In the genomic region with DNA sequence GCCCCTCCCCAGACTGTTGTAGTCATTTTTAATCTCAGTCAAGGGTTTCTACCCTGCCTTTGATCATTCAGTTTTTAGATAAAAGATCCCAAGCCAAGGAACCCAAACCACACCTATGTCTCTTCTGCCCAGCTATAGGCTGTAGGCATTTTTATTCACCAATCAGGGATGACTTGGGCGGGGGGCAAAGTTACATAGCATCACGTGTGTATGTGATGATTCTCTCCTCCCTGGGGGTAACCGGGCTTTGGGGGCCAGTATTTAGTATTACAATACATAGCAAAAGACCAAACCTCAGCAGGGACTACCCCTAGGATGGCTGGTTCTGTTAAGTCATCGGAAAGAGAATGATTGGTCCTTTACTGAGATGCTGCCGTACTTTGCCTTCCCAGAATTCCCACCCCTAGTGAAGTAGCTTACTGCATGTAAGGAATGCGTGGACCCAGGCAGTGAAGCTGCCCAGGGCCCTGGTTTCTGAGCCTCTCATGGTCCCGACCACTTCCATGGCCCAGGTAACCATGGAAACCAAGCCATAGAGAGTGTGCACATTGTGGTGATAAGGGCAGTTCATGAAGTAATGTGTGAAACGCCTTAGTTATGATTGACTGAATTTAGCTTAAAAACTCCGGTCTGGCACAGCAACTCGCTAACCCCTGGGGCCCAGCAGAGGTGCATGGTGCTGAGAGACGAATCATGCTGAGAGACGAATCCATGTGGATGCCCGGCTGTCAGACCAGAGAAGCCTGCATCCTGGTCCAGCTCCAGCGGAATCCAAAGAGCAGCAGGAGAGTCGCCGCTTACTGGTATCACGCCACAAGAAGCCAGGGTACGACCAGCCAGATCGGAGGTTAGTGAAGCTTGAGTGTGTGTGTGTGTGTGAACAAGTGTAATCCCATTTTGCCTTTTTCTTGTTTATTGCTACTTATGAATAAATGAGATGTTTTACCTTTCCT, we compare ENCODE assay signal across 12 mouse cellular contexts. TPM values are rescaled to one million over a fixed set of nuclear protein-coding genes. Genes with fewer than 3 reads are reported as not detected.
DNase-seq lines count a peak whose midpoint lies in the region; ATAC-seq lines count a peak whose summit lies in the region.
"Had no signal": no experiment of that assay in that cellular context is flagged by ENCODE, and none has a peak within 500 bp of the region (broad histone marks: within the 10 kb centered on the region; RNA-seq: fewer than 3 reads in every experiment).

No protein-coding gene starts in this region.

- no peaks in the 10 kb centered on the region for H3K36me3 ChIP-seq in embryonic facial prominence, embryonic 14.5 days (ENCODE audit: control insufficient read depth, insufficient read depth, low read length)
- no peaks in the 10 kb centered on the region for H3K36me3 ChIP-seq in embryonic facial prominence, embryonic 10.5 days (replicated peaks)
- H3K36me3 ChIP-seq in forebrain, embryonic 12.5 days (replicated peaks) = no peaks in the 10 kb centered on the region
- no peaks in the 10 kb centered on the region for H3K36me3 ChIP-seq in midbrain, embryonic 14.5 days (ENCODE audit: control insufficient read depth, insufficient read depth, low read length)
- H3K36me3 ChIP-seq: limb, embryonic 15.5 days; neural tube, embryonic 13.5 days had no signal

- H3K27ac ChIP-seq in embryonic facial prominence, embryonic 14.5 days (replicated peaks; ENCODE audit: low read depth, low read length) = no peak overlapping the region
- H3K27ac ChIP-seq in embryonic facial prominence, embryonic 10.5 days (replicated peaks) = no peak overlapping the region
- no peak overlapping the region for H3K27ac ChIP-seq in forebrain, embryonic 12.5 days
- H3K27ac ChIP-seq in midbrain, embryonic 14.5 days (replicated peaks; ENCODE audit: low read depth, low read length) = no peak overlapping the region
- H3K27ac ChIP-seq: limb, embryonic 15.5 days; neural tube, embryonic 13.5 days had no signal

- intact Hi-C loops in left cerebral cortex, postnatal 4 days (cut with DNase I) = no loop called here
- intact Hi-C loops in left cerebral cortex, postnatal 14 days (cut with DNase I) = no loop called here

- H3K4me1 ChIP-seq in embryonic facial prominence, embryonic 14.5 days (ENCODE audit: control insufficient read depth, insufficient read depth, low read length) = no peaks in the 10 kb centered on the region; the same call in 1 of the 2 replicates
- H3K4me1 ChIP-seq in embryonic facial prominence, embryonic 10.5 days = peaks cover 8% of the 10 kb centered on the region; the same call in 1 of the 2 replicates
- H3K4me1 ChIP-seq in forebrain, embryonic 12.5 days = peaks cover 9% of the 10 kb centered on the region
- 0 out of 2 replicates have a peak, but pooled peaks cover 5% of the 10 kb centered on the region for H3K4me1 ChIP-seq in midbrain, embryonic 14.5 days (ENCODE audit: control insufficient read depth, insufficient read depth, low read length)
- H3K4me1 ChIP-seq: limb, embryonic 15.5 days had no signal

- DNase-seq in embryonic facial prominence, embryonic 14.5 days (ENCODE audit: low spot score) = no peak
- no peak for DNase-seq in embryonic facial prominence, embryonic 10.5 days (ENCODE audit: low spot score)
- DNase-seq in left cerebral cortex, postnatal 4 days = peak; percentile 69
- DNase-seq in left cerebral cortex, postnatal 14 days (ENCODE audit: low spot score in 2 of 2) = no peak
- DNase-seq in midbrain, embryonic 14.5 days = peak; percentile 72
- DNase-seq in urinary bladder, postnatal 4 days (ENCODE audit: low spot score in 2 of 2) = no peak
- DNase-seq: layer of hippocampus, adult 9-11 months; thymus, postnatal 36 days had no signal

- WGBS in embryonic facial prominence, embryonic 14.5 days = 63% methylated on average over 19 of the region's 19 CpGs
- WGBS in embryonic facial prominence, embryonic 10.5 days = 71% methylated on average over 19 of the region's 19 CpGs
- 70% methylated on average over 19 of the region's 19 CpGs for WGBS in forebrain, embryonic 12.5 days
- 53% methylated on average over 19 of the region's 19 CpGs for WGBS in midbrain, embryonic 14.5 days

- H3K4me3 ChIP-seq in embryonic facial prominence, embryonic 14.5 days (ENCODE audit: low read depth, low read length) = no peak overlapping the region
- H3K4me3 ChIP-seq in embryonic facial prominence, embryonic 10.5 days = no peak overlapping the region
- no peak overlapping the region for H3K4me3 ChIP-seq in forebrain, embryonic 12.5 days (replicated peaks)
- H3K4me3 ChIP-seq in midbrain, embryonic 14.5 days (replicated peaks; ENCODE audit: low read depth, low read length) = no peak overlapping the region
- H3K4me3 ChIP-seq: limb, embryonic 15.5 days; neural tube, embryonic 13.5 days had no signal

- H3K27me3 ChIP-seq in embryonic facial prominence, embryonic 14.5 days (replicated peaks; ENCODE audit: control insufficient read depth, insufficient read depth, low read length) = no peaks in the 10 kb centered on the region
- no peaks in the 10 kb centered on the region for H3K27me3 ChIP-seq in embryonic facial prominence, embryonic 10.5 days (replicated peaks; ENCODE audit: low read depth, poor library complexity, severe bottlenecking)
- H3K27me3 ChIP-seq in forebrain, embryonic 12.5 days = no peaks in the 10 kb centered on the region
- no peaks in the 10 kb centered on the region for H3K27me3 ChIP-seq in midbrain, embryonic 14.5 days (ENCODE audit: control insufficient read depth, insufficient read depth, low read length)
- H3K27me3 ChIP-seq: limb, embryonic 15.5 days; neural tube, embryonic 13.5 days had no signal

- no peak overlapping the region for H3K9ac ChIP-seq in embryonic facial prominence, embryonic 14.5 days (ENCODE audit: low read depth, low read length)
- H3K9ac ChIP-seq in forebrain, embryonic 12.5 days = no peak overlapping the region
- H3K9ac ChIP-seq in midbrain, embryonic 14.5 days (replicated peaks; ENCODE audit: low read length) = no peak overlapping the region
- H3K9ac ChIP-seq: limb, embryonic 15.5 days; neural tube, embryonic 13.5 days had no signal

- no peaks in the 10 kb centered on the region for H3K9me3 ChIP-seq in embryonic facial prominence, embryonic 14.5 days (ENCODE audit: control insufficient read depth, low read length)
- H3K9me3 ChIP-seq in embryonic facial prominence, embryonic 10.5 days = no peaks in the 10 kb centered on the region
- no peaks in the 10 kb centered on the region for H3K9me3 ChIP-seq in forebrain, embryonic 12.5 days
- H3K9me3 ChIP-seq in midbrain, embryonic 14.5 days (ENCODE audit: control insufficient read depth, low read length) = no peaks in the 10 kb centered on the region
- H3K9me3 ChIP-seq: limb, embryonic 15.5 days; neural tube, embryonic 13.5 days had no signal

- H3K4me2 ChIP-seq in embryonic facial prominence, embryonic 14.5 days (ENCODE audit: low read depth, low read length) = no peak overlapping the region
- peak overlapping the region; percentile 13; the same call in 1 of the 2 replicates for H3K4me2 ChIP-seq in forebrain, embryonic 12.5 days
- H3K4me2 ChIP-seq in midbrain, embryonic 14.5 days (ENCODE audit: low read length) = peak overlapping the region; percentile 15; the same call in 1 of the 2 replicates
- H3K4me2 ChIP-seq: limb, embryonic 15.5 days; neural tube, embryonic 13.5 days had no signal

- 0 out of 2 replicates have a peak, but pooled peaks have one; percentile 33 for ATAC-seq in embryonic facial prominence, embryonic 14.5 days (ENCODE audit: low read depth)
- ATAC-seq in forebrain, embryonic 12.5 days (ENCODE audit: low FRiP score) = 0 out of 2 replicates have a peak, but pooled peaks have one; percentile 17
- no peak for ATAC-seq in midbrain, embryonic 14.5 days (ENCODE audit: low FRiP score, low TSS enrichment)
- ATAC-seq: inflammation-experienced regulatory T-cells, adult 6 months had no signal

RNA-seq across cellular contexts. Expression of a gene that starts 34.8 kb away (rescaled TPM):
- 63.4 and 75.4 TPM in 2 replicates for polyA plus RNA-seq in embryonic facial prominence, embryonic 14.5 days (2014; fragmentation: Nextera tagmentation; extraction: Ambion mirVana)
- polyA plus RNA-seq in embryonic facial prominence, embryonic 10.5 days (2016; fragmentation: Nextera tagmentation; extraction: Ambion mirVana) = 120 and 127 TPM in 2 replicates
- 10 to 100 TPM; 21.2 to 22.8 TPM for total RNA-seq in left cerebral cortex, postnatal 4 days (2021)
- 1 to 10 TPM; 5.8 to 6.7 TPM for total RNA-seq in left cerebral cortex, postnatal 14 days (2021)
- polyA plus RNA-seq in forebrain, embryonic 12.5 days (2016; fragmentation: Nextera tagmentation; extraction: Ambion mirVana) = 109 TPM in 2 replicates
- 53.5 and 78.8 TPM in 2 replicates for polyA plus RNA-seq in midbrain, embryonic 14.5 days (2014; fragmentation: Nextera tagmentation; extraction: Ambion mirVana)

RNA-seq across cellular contexts. Expression of a gene that starts 58.5 kb away (rescaled TPM):
- 4.4 and 5.5 TPM in 2 replicates for polyA plus RNA-seq in embryonic facial prominence, embryonic 14.5 days (2014; fragmentation: Nextera tagmentation; extraction: Ambion mirVana)
- polyA plus RNA-seq in embryonic facial prominence, embryonic 10.5 days (2016; fragmentation: Nextera tagmentation; extraction: Ambion mirVana) = 0.15 and 0.19 TPM in 2 replicates
- total RNA-seq in left cerebral cortex, postnatal 4 days (2021) = under 1 TPM; 0.14 to 0.24 TPM
- total RNA-seq in left cerebral cortex, postnatal 14 days (2021) = under 1 TPM; 0.27 to 0.46 TPM
- 0.32 and 0.33 TPM in 2 replicates for polyA plus RNA-seq in forebrain, embryonic 12.5 days (2016; fragmentation: Nextera tagmentation; extraction: Ambion mirVana)
- polyA plus RNA-seq in midbrain, embryonic 14.5 days (2014; fragmentation: Nextera tagmentation; extraction: Ambion mirVana) = 0.08 and 0.12 TPM in 2 replicates
- polyA plus RNA-seq: neural tube, embryonic 13.5 days had no signal

Comparison
In these comparisons a context has a peak if more than half of its experiments do, and no peak if none do; other contexts are left out.
1. DNase-seq: peak in left cerebral cortex, postnatal 4 days (single experiment) and midbrain, embryonic 14.5 days (single experiment); none in embryonic facial prominence, embryonic 14.5 days (single experiment), embryonic facial prominence, embryonic 10.5 days (single experiment), left cerebral cortex, postnatal 14 days (0 of 2) and urinary bladder, postnatal 4 days (0 of 2).